Mouse (Mus musculus) liver, embryonic 14.5 days (tissue): ENCODE data around the gene Gm4301. TPM values are rescaled to one million over a fixed set of nuclear protein-coding genes. Genes with fewer than 3 reads are reported as not detected.
"Not testable (repeated sequence)": the region's sequence is repeated elsewhere in the genome, so short reads cannot be mapped to it uniquely, and the experiment has no call there.

Experiments used
- ATAC-seq: fragments of 200-750 bp; cut with Nextera tagmentation; 2 replicates; pipeline ENCODE4 v1.8.0; 2017; ENCODE audit warnings: moderate number of reproducible peaks, mild to moderate bottlenecking, moderate library complexity; ENCODE audit not compliant: insufficient read depth
- DNase-seq, 3 experiments: peaks; one replicate each; pipeline ENCODE4 v3.0.0-alpha.2; 2012 to 2013; ENCODE audit warnings: low read depth in 3 of 3, low spot score in 3 of 3
- H3K27ac ChIP-seq: fragments of 300-500 bp; sonication (generic); 2 replicates; pipeline ENCODE4 v1.5.1; 2014; ENCODE audit warnings: moderate library complexity, mild to moderate bottlenecking, control low read depth, inconsistent platforms
- H3K27me3 ChIP-seq: fragments of 300-500 bp; sonication (generic); 2 replicates; pipeline ENCODE4 v1.6.1; 2014; ENCODE audit warnings: mild to moderate bottlenecking, low read length, moderate library complexity; ENCODE audit not compliant: control insufficient read depth, insufficient read depth
- H3K36me3 ChIP-seq: fragments of 300-500 bp; sonication (generic); replicated peaks from 2 replicates; pipeline ENCODE4 v1.6.1; 2014; ENCODE audit warnings: low read depth; ENCODE audit not compliant: control insufficient read depth, insufficient read depth
- H3K4me1 ChIP-seq, 2 experiments: fragments of 200-500 bp in 1 of 2; fragments of 300-500 bp in 1 of 2; sonication (generic) in 1 of 2; replicated peaks; 2 replicates each; pipeline ENCODE4 v1.6.1; 2012 to 2014; ENCODE audit warnings: antibody characterized with exemption in 1 of 2, inconsistent platforms in 1 of 2, low read length in 1 of 2; ENCODE audit not compliant: control insufficient read depth in 2 of 2, insufficient read depth in 2 of 2
- H3K4me2 ChIP-seq: fragments of 300-500 bp; sonication (generic); 2 replicates; pipeline ENCODE4 v1.6.1; 2014; ENCODE audit warnings: low read depth, mild to moderate bottlenecking, control low read depth, moderate library complexity
- H3K4me3 ChIP-seq, 2 experiments: fragments of 200-500 bp in 1 of 2; fragments of 300-500 bp in 1 of 2; sonication (generic) in 1 of 2; 2 replicates each; pipeline ENCODE4 v1.5.1; 2012 to 2014; ENCODE audit warnings: low read depth in 2 of 2, low read length in 2 of 2, mild to moderate bottlenecking in 2 of 2, control low read depth in 1 of 2, inconsistent platforms in 1 of 2, moderate library complexity in 1 of 2; ENCODE audit not compliant: insufficient read depth in 1 of 2
- H3K9ac ChIP-seq: fragments of 300-500 bp; sonication (generic); replicated peaks from 2 replicates; pipeline ENCODE4 v1.6.1; 2014; ENCODE audit warnings: mild to moderate bottlenecking, control low read depth, moderate library complexity
- H3K9me3 ChIP-seq: fragments of 300-500 bp; sonication (generic); 2 replicates; pipeline ENCODE4 v1.6.1; 2016; ENCODE audit warnings: low read length, mixed read lengths; ENCODE audit not compliant: control insufficient read depth
- CTCF ChIP-seq: IDR thresholded peaks from 2 replicates; pipeline ENCODE4 v1.5.1; 2016; ENCODE audit warnings: antibody characterized with exemption, low read depth, control low read depth
- EP300 ChIP-seq: IDR thresholded peaks from 2 replicates; pipeline ENCODE4 v1.6.1; 2016; ENCODE audit warnings: antibody characterized with exemption, low read depth
- WGBS: fragments of 180-500 bp; shearing (Covaris S2); extraction: QIAGEN DNeasy Blood & Tissue Kit; methylation state at CpG from one replicate; pipeline ENCODE4 v1.1.7; 2014; ENCODE audit not compliant: insufficient replicate concordance; 5-methylcytosine and 5-hydroxymethylcytosine counted together
- polyA plus RNA-seq, 2 experiments: library from polyadenylated mRNA; depleted of rRNA in 1 of 2; stranded (reverse) in 1 of 2; unstranded in 1 of 2; fragments of >200 nt; fragmentation: Nextera tagmentation in 1 of 2; extraction: Ambion mirVana in 1 of 2; gene quantifications; 2 replicates each; pipeline versions ENCODE4 v1.2.1 to v1.2.3; 2012 to 2014

Gm4301 gene
- not detected in 2 replicates for polyA plus RNA-seq (2012; rRNA removed)
- polyA plus RNA-seq (2014; fragmentation: Nextera tagmentation; extraction: Ambion mirVana), result not detected in 2 replicates

GRCm38 (mm10) chr10:100335376-100335775 lies at the start of gene Gm4301:
Gene Gm4301, plus strand, starts transcription at chr10:100335676.
- not testable (repeated sequence) for H3K36me3 ChIP-seq, ATAC-seq, DNase-seq, H3K4me3 ChIP-seq, H3K27ac ChIP-seq, H3K9me3 ChIP-seq, H3K27me3 ChIP-seq, H3K4me2 ChIP-seq, H3K4me1 ChIP-seq, H3K9ac ChIP-seq
- WGBS, result no CpG with 5 or more reads among the region's 2 CpGs

GRCm38 (mm10) chr10:100296105-100296504 lies 39.4 kb upstream of the Gm4301 start:
- Histone ChIP-seq H3K36me3 (no peaks in the 10 kb centered on the region), H3K9me3 (no peaks in the 10 kb centered on the region), H3K27ac (no peak overlapping the region), H3K4me3 (no peak overlapping the region), H3K9ac (no peak overlapping the region), H3K4me1 (no peaks in the 10 kb centered on the region), H3K4me2 (no peak overlapping the region), H3K27me3 (no peaks in the 10 kb centered on the region)
- TF ChIP-seq CTCF (no peak), EP300 (no peak)
- no peak for DNase-seq
- ATAC-seq, result no peak
- 57% methylated on average over 2 of the region's 2 CpGs for WGBS

GRCm38 (mm10) chr10:100300106-100300505 lies 35.4 kb upstream of the Gm4301 start:
- H3K4me3 ChIP-seq, H3K9me3 ChIP-seq, H3K4me1 ChIP-seq, DNase-seq, H3K27me3 ChIP-seq, H3K27ac ChIP-seq, ATAC-seq, H3K9ac ChIP-seq, H3K36me3 ChIP-seq, H3K4me2 ChIP-seq: not testable (repeated sequence)

GRCm38 (mm10) chr10:100340536-100340935 lies 5.1 kb downstream of the Gm4301 start, which contains the start of gene Gm4302:
Gene Gm4302, plus strand, starts transcription at chr10:100340836.
- not testable (repeated sequence) for ATAC-seq, H3K36me3 ChIP-seq, H3K4me3 ChIP-seq, H3K27ac ChIP-seq, H3K4me1 ChIP-seq, H3K9me3 ChIP-seq, H3K9ac ChIP-seq, H3K27me3 ChIP-seq, DNase-seq, H3K4me2 ChIP-seq
- no CpG with 5 or more reads among the region's 3 CpGs for WGBS

- H3K9ac ChIP-seq, H3K9me3 ChIP-seq, DNase-seq, ATAC-seq, H3K4me2 ChIP-seq, H3K36me3 ChIP-seq, H3K27me3 ChIP-seq, H3K4me3 ChIP-seq, H3K27ac ChIP-seq, H3K4me1 ChIP-seq: not testable (repeated sequence)
- no CpG with 5 or more reads among the region's 3 CpGs for WGBS
Measured at GRCm38 (mm10) chr10:100345672-100346071, 10.2 kb downstream of the Gm4301 start, which contains the start of gene Gm4303. Gene Gm4303, plus strand, starts transcription at chr10:100345972.

GRCm38 (mm10) chr10:100350793-100351192 lies 15.3 kb downstream of the Gm4301 start, which contains the start of gene Gm4305:
Gene Gm4305, plus strand, starts transcription at chr10:100351093.
- not testable (repeated sequence) for H3K4me2 ChIP-seq, H3K4me3 ChIP-seq, H3K27ac ChIP-seq, H3K27me3 ChIP-seq, DNase-seq, H3K36me3 ChIP-seq, ATAC-seq, H3K9me3 ChIP-seq, H3K9ac ChIP-seq, H3K4me1 ChIP-seq
- no CpG with 5 or more reads among the region's 3 CpGs for WGBS

- H3K4me3 ChIP-seq, H3K9me3 ChIP-seq, H3K4me1 ChIP-seq, H3K27me3 ChIP-seq, H3K9ac ChIP-seq, H3K4me2 ChIP-seq, H3K36me3 ChIP-seq, ATAC-seq, DNase-seq, H3K27ac ChIP-seq: not testable (repeated sequence)
- WGBS, result 42% methylated on average over 2 of the region's 2 CpGs
Measured at GRCm38 (mm10) chr10:100356841-100357240, 21.4 kb downstream of the Gm4301 start.

GRCm38 (mm10) chr10:100361038-100361437 lies 25.6 kb downstream of the Gm4301 start, which contains the start of gene Gm4307:
Gene Gm4307, plus strand, starts transcription at chr10:100361338.
- not testable (repeated sequence) for H3K9ac ChIP-seq, ATAC-seq
- no CpG with 5 or more reads among the region's 3 CpGs for WGBS

More at GRCm38 (mm10) chr10:100361038-100361437, 25.6 kb downstream of the Gm4301 start, which contains the start of gene Gm4307:
- H3K27me3 ChIP-seq, H3K4me1 ChIP-seq, H3K36me3 ChIP-seq, DNase-seq, H3K27ac ChIP-seq, H3K4me2 ChIP-seq, H3K9me3 ChIP-seq, H3K4me3 ChIP-seq: not testable (repeated sequence)
